Mouse (Mus musculus): ENCODE data around the gene Trim66. TPM values are rescaled to one million over a fixed set of nuclear protein-coding genes. Genes with fewer than 3 reads are reported as not detected.

The Trim66 gene
- polyA plus RNA-seq, 1 experiment: not detected

DNA sequence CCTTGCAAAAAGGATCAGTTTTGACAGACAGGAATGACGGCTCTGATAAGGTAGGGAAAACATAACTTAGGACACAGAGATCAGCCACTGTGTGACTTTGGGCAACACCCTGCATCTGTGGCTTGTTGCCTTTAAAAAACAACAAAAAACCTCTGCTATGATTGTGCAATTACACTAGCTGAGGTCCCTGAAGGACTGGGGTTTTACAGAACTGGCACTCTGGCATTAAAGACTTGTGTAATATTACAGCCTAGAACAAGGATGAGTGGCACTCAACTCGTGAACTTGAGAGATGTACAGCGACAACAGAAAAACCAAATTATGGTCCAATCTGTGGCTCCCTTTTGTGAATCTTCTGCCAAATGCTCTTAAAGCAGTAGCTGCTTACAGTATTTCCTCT, 16.8 kb upstream of the Trim66 start:
- TF ChIP-seq GATA1 (IDR thresholded peaks at IDR 0.05; ENCODE audit: low read length) (no peak), TAL1 (IDR thresholded peaks at IDR 0.05; ENCODE audit: low read length) (no peak)
- H3K4me1 ChIP-seq (ENCODE audit: control insufficient read depth): peaks cover 32% of the 10 kb centered on the region
- no peaks in the 10 kb centered on the region for H3K9me3 ChIP-seq (ENCODE audit: control insufficient read depth, low read length)
- H3K27me3 ChIP-seq (ENCODE audit: control insufficient read depth): no peaks in the 10 kb centered on the region
- H3K4me3 ChIP-seq (replicated peaks): no peak overlapping the region
- H3K36me3 ChIP-seq (ENCODE audit: control insufficient read depth): peaks cover 93% of the 10 kb centered on the region

DNA sequence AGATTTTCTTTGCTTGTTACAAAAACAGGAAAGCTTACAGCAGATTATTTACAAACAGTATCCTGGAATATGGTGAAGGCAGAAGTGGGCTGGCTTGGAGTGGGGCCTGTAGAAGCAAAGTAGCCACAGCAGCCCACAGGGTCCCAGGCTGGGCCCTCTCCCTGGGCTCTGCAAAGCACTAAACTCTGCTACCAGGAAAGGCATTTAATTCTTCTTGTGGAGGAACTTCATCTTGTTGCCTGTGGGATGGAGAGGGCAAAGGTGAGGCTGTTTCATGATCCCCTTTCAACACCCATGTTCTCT, 16.5 kb upstream of the Trim66 start:
- Histone ChIP-seq H3K4me1 (ENCODE audit: control insufficient read depth) (peaks cover 36% of the 10 kb centered on the region), H3K4me3 (replicated peaks) (no peak overlapping the region), H3K9me3 (ENCODE audit: control insufficient read depth, low read length) (no peaks in the 10 kb centered on the region), H3K27me3 (ENCODE audit: control insufficient read depth) (no peaks in the 10 kb centered on the region), H3K36me3 (ENCODE audit: control insufficient read depth) (peaks cover 92% of the 10 kb centered on the region)
- TF ChIP-seq GATA1 (IDR thresholded peaks at IDR 0.05; ENCODE audit: low read length) (no peak), TAL1 (IDR thresholded peaks at IDR 0.05; ENCODE audit: low read length) (no peak)

DNA sequence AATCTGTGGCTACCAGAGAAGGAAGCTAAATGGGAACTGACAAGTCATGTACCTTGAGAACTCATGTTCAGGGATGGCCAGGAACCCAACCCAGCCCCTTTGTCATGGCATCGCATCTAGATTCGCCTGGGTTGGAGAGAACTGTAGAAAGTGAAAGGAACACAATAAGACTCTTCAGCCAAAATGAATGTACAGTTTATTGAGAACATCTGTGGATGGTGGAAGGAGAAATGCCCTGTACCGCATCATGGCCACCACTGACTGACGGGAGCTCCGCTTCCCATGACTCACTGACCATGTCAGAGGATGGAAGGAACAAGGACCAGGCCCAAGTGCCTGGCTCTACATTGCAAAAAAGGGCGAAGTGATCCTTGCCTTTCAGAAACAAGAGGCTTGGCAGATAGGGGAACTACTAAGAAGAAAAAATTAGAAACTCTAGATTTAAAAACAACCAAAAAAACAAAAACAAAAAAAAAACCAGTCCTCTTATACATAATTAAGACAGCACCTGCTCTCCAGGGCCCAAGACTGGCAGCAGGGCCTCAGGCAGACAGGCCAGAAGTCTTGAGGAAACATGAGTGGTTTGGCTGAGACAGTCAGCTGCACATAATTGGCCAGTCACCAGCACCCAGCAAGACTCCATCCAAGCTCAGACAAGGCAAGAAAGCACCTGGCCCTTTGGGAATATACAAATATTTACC, 16.0 kb upstream of the Trim66 start:
- Histone ChIP-seq H3K27me3 (ENCODE audit: control insufficient read depth) (no peaks in the 10 kb centered on the region), H3K36me3 (ENCODE audit: control insufficient read depth) (peaks cover 89% of the 10 kb centered on the region), H3K9me3 (ENCODE audit: control insufficient read depth, low read length) (no peaks in the 10 kb centered on the region), H3K4me3 (replicated peaks) (no peak overlapping the region), H3K4me1 (ENCODE audit: control insufficient read depth) (peaks cover 38% of the 10 kb centered on the region)
- no peak for TF ChIP-seq GATA1 (IDR thresholded peaks at IDR 0.05; ENCODE audit: low read length)
- no peak for TF ChIP-seq TAL1 (IDR thresholded peaks at IDR 0.05; ENCODE audit: low read length)

DNA sequence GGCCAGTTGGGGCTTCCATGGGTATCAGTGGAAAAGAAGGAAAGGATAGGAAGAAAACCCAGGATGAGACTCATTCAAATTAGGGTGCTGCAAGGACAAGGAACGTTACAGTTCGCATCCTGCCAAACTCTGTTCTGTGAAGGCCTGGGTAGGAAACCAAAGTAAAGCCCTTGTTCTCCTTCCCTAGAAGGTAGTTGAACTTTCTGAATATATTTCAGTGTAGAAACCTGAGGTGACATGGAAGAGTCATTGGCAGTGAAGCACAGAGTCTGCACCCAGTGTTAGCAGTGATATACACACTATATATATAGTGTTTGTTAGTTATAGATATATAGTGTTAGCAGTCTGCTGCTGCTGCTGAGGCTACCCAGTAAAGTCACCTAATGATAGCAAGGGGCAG, 15.4 kb upstream of the Trim66 start:
- Histone ChIP-seq H3K9me3 (ENCODE audit: control insufficient read depth, low read length) (no peaks in the 10 kb centered on the region), H3K36me3 (ENCODE audit: control insufficient read depth) (peaks cover 84% of the 10 kb centered on the region), H3K4me3 (replicated peaks) (no peak overlapping the region), H3K27me3 (ENCODE audit: control insufficient read depth) (no peaks in the 10 kb centered on the region), H3K4me1 (ENCODE audit: control insufficient read depth) (peaks cover 39% of the 10 kb centered on the region)
- TF ChIP-seq GATA1 (IDR thresholded peaks at IDR 0.05; ENCODE audit: low read length) (no peak), TAL1 (IDR thresholded peaks at IDR 0.05; ENCODE audit: low read length) (no peak)

DNA sequence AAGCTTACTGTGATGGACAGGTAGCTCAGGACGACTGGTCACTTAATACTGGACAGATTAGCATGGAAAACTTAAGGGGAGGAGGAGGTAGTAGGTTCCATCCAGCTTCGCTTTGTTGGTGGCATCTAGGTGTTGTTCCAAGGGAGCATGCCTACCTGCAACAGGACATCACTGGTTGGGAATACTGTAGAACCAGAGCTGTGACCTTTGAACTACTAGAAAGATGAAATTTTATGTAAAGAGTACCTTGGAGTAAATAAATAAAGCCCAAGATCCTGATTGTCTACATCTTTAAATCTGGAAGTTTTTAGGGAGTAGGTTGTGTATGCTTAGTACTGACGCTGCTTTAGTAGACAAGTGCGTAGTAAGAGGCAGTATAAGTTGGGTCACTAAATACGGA, 14.2 kb upstream of the Trim66 start:
- Histone ChIP-seq H3K4me3 (replicated peaks) (peak overlapping the region; percentile 33), H3K9me3 (ENCODE audit: control insufficient read depth, low read length) (no peaks in the 10 kb centered on the region), H3K4me1 (ENCODE audit: control insufficient read depth) (peaks cover 52% of the 10 kb centered on the region), H3K36me3 (ENCODE audit: control insufficient read depth) (peaks cover 74% of the 10 kb centered on the region), H3K27me3 (ENCODE audit: control insufficient read depth) (no peaks in the 10 kb centered on the region)
- TF ChIP-seq TAL1 (IDR thresholded peaks at IDR 0.05; ENCODE audit: low read length): no peak
- TF ChIP-seq GATA1 (IDR thresholded peaks at IDR 0.05; ENCODE audit: low read length): no peak

DNA sequence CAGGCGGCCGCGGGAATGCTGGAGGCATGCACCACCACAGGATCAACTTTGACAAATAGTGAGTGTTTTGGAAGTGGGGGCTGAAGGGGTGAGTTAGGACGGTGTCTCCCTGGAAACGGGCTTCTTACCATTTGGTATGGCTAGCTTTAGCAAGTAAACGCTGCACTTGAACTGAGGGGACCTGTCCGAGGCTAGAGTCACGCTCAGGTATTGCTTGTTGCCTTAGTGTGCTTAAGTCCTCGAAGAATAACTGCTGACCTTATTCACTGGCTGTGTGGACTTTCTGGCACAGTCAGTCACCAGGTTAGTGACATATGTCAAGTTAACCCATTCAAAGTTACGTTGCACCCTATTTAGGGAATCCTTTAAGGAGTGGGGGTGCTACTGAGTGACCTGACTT, 12.0 kb upstream of the Trim66 start:
- TF ChIP-seq TAL1 (IDR thresholded peaks at IDR 0.05; ENCODE audit: low read length) (no peak), GATA1 (IDR thresholded peaks at IDR 0.05; ENCODE audit: low read length) (no peak)
- peaks cover 59% of the 10 kb centered on the region for H3K4me1 ChIP-seq (ENCODE audit: control insufficient read depth)

DNA sequence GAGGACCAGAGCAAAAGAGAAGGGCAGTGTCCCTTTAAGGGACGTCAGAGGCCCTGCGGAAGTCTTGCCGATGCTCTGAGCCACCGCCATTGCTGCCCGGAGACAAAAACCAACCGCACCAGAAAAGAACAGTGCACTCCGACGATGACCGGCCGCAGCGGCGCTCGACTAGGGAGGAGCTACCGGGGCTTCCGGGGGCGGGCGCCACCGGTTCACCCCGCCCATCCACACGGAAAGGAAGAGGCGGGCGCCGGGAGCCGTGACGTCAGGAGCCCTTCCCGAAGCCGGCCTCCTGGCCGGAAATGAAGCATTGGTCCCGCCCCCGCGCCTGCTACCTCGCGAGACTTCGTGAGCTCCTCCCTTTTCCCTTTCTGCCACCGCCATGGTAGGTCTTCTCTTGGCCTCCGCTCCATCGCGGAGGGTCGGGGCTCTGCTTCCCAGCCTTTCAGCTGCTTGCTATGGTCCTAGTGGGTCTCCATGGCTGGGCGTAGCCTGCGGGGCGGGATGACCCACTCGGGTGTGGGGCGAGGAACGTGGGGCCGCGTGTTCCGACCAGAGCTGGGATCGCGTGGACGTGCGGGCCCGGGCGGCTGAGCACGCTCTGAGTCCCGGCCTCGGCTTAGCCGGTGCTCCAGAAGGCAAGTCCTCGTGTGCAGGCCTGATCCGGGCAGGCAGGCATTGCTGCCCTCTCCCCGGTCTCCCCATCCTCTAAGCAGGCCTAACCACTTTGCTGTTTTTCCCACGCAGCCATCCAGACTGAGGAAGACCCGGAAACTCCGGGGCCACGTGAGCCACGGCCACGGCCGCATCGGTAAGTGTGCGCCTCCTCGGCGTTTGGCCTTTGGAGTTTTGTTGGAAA, 11.1 kb upstream of the Trim66 start, which contains the start of gene Rpl27a:
Rpl27a (plus strand) TSS at position 310 of the 859 bp plus-strand sequence.
- no peak for TF ChIP-seq TAL1 (IDR thresholded peaks at IDR 0.05; ENCODE audit: low read length)
- no peaks in the 10 kb centered on the region for H3K9me3 ChIP-seq (ENCODE audit: control insufficient read depth, low read length)
- H3K4me1 ChIP-seq (ENCODE audit: control insufficient read depth): peaks cover 59% of the 10 kb centered on the region
- H3K4me3 ChIP-seq (replicated peaks): peak within 1 kb of the TSS; percentile 79
- H3K27me3 ChIP-seq (ENCODE audit: control insufficient read depth): no peaks in the 10 kb centered on the region
- peaks cover 45% of the 10 kb centered on the region for H3K36me3 ChIP-seq (ENCODE audit: control insufficient read depth)

More for the DNA sequence above, 12.0 kb upstream of the Trim66 start:
- no peaks in the 10 kb centered on the region for H3K9me3 ChIP-seq (ENCODE audit: control insufficient read depth, low read length)
- peaks cover 54% of the 10 kb centered on the region for H3K36me3 ChIP-seq (ENCODE audit: control insufficient read depth)
- H3K27me3 ChIP-seq (ENCODE audit: control insufficient read depth): no peaks in the 10 kb centered on the region
- H3K4me3 ChIP-seq (replicated peaks): peak overlapping the region; percentile 79

DNA sequence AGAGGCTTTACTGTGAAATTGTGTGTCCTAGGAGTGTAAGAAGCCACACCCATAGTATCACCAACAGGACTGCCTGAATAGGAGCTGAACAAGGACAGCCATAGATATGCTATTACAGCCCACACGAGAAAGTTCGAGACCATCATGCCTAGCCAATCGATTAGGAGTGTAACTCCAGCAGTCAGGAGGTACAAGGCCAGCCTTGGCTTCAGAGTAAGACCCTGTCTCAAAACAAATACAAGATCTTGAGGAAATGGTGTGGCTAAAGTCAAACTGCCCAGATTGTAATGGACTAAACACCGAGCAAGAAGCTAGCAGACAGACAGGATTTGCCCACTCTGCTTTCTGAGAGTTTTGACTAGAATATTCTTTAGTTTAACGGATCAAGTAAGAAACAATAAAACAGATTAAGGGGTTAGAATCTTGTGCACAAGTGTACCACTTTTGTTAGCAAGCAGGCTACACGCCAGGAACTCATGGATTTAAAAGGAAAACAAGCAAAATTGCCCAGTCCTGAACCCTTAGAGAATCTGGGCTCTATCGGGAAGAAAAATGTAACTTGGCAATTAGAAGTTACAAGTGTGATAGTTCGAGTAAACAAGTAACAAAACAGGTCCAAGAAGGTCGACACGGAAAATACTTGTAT, 10.2 kb upstream of the Trim66 start:
- H3K4me3 ChIP-seq (replicated peaks): peak overlapping the region; percentile 79
- H3K9me3 ChIP-seq (ENCODE audit: control insufficient read depth, low read length): no peaks in the 10 kb centered on the region
- H3K4me1 ChIP-seq (ENCODE audit: control insufficient read depth): peaks cover 55% of the 10 kb centered on the region
- peaks cover 36% of the 10 kb centered on the region for H3K36me3 ChIP-seq (ENCODE audit: control insufficient read depth)
- H3K27me3 ChIP-seq (ENCODE audit: control insufficient read depth): no peaks in the 10 kb centered on the region
- TF ChIP-seq GATA1 (IDR thresholded peaks at IDR 0.05; ENCODE audit: low read length): no peak
- no peak for TF ChIP-seq TAL1 (IDR thresholded peaks at IDR 0.05; ENCODE audit: low read length)

DNA sequence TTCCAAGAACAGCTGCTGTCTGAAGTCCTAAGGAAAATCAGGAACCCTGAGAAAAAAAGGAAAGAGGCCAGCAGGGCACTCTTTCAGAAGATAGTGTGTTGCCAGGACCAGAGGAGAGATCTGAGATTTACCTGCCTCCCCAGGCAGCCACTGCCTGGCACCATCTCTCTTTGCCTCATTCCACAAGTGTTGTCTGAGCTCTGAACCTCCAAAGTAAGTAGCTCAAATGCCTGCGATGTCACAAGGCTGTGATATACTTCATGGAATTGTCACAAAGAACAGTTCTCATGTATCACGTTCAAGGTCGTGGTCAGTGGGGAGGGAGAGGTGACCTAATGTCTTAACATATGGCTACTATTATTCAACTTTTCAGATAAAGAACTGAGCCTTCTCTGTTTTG, 8.6 kb upstream of the Trim66 start:
- no peaks in the 10 kb centered on the region for H3K27me3 ChIP-seq (ENCODE audit: control insufficient read depth)
- H3K9me3 ChIP-seq (ENCODE audit: control insufficient read depth, low read length): no peaks in the 10 kb centered on the region
- H3K4me1 ChIP-seq (ENCODE audit: control insufficient read depth): peaks cover 57% of the 10 kb centered on the region
- no peak overlapping the region for H3K4me3 ChIP-seq (replicated peaks)
- TF ChIP-seq TAL1 (IDR thresholded peaks at IDR 0.05; ENCODE audit: low read length): no peak
- TF ChIP-seq GATA1 (IDR thresholded peaks at IDR 0.05; ENCODE audit: low read length): no peak
- peaks cover 20% of the 10 kb centered on the region for H3K36me3 ChIP-seq (ENCODE audit: control insufficient read depth)

Data from erythroblast, embryonic 14.5 days (primary cell).